Mouse (Mus musculus) hematopoietic stem cell, adult 5-6 weeks (primary cell): ENCODE measurements at regions not wholly inside any gene's neighbourhood (a gene's known extent, or its start where the extent isn't known, plus 50 kb on each side); places are given as distances from the start of the nearest gene placed in this dataset.
A peak's percentile ranks its signal among the peaks of the same experiment; 100 is the strongest.
"Not testable (repeated sequence)": the region's sequence is repeated elsewhere in the genome, so short reads cannot be mapped to it uniquely, and the experiment has no call there.

Source experiments
- ATAC-seq, 2 experiments: fragments of 125-278 bp in 1 of 2; replicated peaks in 1 of 2; 2 replicates each; pipeline ENCODE4 v1.8.0; 2016 to 2017; ENCODE audit warnings: inconsistent platforms in 2 of 2, mild to moderate bottlenecking in 2 of 2, moderate number of reproducible peaks in 2 of 2, low read depth in 1 of 2, moderate TSS enrichment in 1 of 2; ENCODE audit not compliant: low FRiP score in 2 of 2, poor library complexity in 2 of 2, severe bottlenecking in 2 of 2, insufficient read depth in 1 of 2, low TSS enrichment in 1 of 2

DNA sequence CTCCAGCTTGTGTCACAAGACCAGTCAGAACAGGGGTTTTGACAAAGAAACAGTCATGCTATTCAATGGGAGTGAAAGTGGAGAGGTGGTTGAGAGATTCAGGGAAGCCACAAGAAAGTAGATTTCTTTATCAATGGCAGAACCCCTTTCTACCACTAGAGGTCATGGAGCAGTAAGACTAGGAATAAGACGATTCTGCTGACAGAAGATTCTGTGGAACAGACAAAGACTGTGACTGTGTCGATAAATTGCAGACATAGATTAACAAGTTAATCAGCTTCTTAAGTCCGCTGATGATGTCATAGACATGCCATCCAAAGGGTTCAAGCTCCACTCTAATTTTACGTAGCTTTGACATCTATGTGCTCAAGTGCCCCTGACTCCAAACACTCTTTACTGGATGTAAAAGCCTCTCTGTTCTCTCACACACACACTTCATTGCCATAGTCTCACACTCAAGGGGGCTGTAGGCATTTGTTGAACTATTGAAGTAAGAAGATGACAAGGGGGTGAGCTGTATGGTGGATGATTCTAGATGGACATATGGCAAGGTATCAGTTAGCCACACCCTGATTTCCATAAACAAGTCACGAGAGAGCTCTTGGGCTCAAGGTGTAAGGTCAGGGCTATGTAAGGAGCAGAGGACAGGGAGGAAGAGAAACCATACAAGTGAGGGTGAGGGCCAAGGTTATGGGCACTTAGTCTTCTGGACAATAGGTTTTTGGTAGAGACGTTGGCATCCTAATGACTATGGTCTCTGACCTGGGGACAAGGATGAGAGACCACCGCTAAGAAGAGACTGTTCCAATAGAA, 102.9 kb upstream of the Fhl2 start:
- peak; percentile 77 to 89 for ATAC-seq

DNA sequence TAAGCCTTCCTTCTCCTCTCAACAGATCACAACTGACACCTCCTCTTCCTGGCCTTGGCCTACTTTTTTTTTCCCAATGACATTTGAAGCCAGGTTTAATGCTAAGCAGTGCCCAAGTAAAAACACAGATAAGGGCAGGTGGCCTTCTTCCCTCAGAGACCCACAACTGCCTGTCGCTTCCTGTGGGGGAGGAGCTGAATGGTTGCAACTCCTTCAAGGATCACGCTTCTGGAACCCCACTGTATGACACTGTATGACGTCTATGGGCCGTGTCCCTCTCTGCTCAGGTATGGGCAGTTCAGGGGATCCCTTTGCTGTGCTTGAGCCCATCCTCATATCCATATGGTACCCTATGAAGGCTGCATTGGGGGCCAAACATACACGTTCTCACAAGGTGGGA, 103.9 kb upstream of the Fhl2 start:
- ATAC-seq = no peak

DNA sequence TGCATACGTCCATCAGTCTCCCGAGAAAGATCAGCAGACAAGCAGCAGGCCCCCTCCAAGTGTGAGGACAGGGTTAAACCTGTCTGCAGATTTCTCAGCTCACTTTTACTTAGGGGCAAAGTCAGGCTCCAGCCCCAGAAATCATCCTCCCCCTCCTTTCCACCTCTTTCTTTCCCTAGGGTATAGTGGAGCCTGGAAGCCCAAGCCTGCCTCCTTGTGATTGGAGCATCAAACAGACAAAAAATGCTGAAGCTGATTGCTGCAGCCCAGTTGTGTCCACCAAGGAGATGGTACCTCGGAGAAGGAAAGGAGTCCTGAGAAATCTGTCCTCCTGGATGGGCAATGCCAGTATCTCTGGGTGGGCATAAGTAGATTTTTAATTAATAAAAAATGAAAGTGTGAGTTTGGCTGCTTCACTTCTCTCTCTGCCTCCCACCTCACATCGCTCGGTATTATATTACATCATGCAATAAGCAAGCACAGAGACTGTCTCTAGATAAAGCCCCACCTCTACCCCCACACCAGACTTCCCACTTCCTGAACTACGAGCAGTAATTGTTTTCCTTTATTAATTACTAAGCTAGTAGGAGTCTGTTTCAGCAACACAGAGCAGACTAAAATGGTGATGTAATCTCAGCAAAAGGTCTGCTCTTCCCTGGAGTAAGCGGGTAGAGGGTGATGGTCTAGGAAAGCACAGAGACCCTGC, 105.2 kb upstream of the Fhl2 start:
- no peak for ATAC-seq

DNA sequence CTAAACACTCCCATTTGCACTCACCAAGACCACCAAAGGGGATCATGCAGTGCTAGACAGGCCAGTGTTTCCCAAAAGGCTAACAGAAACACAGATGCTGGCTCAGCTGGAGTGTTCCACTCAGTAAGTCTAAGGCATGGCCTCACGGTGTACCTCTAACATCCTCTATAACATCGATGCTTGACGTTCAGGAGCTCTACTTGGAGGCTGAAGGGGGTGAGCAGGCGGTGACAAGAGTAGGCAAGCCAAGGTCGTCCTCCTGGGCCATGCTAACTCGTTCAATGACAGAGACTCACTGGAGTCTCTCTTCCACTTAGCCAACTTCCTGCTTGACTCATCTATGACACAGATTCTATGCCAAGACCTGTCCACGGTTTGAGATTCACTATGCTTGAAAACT, 105.9 kb upstream of the Fhl2 start:
- no peak for ATAC-seq

DNA sequence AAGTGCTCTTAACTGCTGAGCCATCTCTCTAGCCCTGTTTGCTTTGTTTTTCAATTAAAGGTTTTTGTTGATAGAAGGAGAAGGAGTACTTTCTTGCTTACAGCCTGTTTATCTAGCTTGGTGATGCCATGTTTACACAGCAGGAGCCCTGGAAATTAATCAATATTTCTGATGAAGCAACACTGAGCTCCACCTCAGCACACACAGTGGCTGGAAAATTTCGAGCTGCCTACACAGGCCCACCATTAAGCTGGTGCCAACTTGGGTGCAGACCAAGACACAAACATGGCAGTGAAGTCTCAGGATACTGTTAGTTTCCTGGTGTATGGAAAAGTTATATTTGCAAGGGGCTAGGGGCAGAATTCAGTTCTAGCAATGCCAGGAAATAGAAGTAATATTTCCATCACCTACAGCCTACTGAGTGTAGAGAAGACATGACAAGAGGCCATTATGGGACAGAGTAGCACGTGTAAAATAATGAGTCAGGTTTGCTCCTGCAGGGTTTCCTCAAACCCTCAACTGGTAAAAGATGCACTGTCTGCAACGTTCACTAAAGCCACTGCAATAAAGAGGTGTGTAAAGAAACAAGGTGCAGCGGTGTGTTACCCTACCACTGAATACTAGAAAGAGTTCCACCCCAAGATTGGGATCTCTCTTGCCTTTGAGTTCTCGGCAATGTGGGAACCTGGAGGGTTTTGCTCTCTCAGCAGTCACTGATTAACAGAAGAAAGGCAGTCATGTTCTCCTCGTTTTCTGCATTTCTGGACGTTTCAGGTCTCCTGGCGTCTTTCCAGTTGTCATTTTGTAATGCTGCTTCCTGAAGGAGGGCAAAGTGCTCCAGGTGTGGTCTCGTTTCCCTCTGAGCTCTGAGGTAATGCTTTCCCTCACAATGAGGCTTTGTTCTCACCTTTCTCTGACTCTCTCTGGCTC, 108.8 kb upstream of the Fhl2 start:
- ATAC-seq = no peak

DNA sequence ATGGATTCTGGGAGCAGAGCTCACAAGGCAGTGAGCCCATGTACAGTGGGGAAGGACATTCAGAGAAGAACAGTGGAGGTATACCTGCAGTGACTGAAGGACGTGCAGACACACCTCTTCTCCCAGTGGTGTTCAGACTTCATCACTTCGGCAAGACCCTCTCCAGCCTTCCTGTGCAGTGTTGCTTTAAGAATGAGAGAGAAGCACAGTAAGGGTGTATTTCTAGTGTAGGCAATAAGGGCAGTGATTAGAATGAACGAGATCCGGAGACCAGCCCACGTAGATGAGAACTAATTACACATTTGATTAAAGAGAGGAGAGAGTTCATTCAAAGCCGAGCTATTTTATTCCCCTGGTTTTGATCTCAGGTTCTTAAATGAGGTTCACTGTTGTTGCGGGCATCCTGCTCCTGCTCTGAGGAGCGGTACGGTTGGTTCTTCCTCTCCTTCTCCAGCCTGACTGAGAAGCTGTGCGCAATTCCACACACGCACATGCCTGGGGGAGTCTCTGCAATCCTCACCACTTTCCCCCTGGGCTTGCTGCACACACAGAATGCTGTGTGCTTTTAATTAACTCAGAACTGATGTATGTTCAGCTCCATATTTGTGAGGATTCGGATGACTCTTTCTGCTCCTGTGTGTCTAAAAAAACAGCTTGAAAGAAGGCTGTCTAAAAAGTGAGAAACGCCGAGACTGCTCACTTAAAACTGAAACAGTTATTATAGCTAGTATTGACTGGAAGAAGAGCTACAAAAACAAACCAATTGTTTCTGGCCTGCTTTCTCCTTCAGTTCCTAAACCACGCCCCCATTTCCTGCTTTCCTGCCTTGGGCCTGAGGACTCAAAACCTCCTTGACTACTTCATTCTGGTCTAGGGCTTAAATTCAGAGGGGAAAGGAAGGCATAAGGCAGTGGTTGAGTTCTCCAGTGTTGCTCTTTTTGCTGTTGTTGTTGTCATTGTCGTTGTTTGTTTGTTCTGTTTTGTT, 114.2 kb upstream of the Fhl2 start:
- ATAC-seq = peak; percentile 45 to 49; a peak in 2 of 4 replicates

DNA sequence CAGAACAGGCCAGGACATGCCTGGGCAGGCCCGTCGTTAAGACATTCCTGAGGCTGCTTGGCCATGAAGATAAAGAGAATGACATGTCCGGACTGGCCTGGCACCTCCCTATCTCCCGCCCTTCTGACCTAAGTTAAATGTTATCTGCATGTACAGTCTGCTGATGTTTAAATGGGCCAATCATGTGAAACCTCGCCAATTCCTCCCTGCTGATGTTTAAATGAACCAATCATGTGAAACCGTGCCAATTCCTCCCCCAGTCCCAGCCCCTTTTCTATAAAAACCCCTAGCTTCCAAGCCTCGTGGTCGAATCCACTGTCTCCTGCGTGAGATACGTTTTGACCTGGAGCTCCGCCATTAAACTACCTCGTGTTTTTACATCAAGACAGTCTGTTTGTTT, 119.5 kb upstream of the Fhl2 start:
- not testable (repeated sequence) for ATAC-seq

DNA sequence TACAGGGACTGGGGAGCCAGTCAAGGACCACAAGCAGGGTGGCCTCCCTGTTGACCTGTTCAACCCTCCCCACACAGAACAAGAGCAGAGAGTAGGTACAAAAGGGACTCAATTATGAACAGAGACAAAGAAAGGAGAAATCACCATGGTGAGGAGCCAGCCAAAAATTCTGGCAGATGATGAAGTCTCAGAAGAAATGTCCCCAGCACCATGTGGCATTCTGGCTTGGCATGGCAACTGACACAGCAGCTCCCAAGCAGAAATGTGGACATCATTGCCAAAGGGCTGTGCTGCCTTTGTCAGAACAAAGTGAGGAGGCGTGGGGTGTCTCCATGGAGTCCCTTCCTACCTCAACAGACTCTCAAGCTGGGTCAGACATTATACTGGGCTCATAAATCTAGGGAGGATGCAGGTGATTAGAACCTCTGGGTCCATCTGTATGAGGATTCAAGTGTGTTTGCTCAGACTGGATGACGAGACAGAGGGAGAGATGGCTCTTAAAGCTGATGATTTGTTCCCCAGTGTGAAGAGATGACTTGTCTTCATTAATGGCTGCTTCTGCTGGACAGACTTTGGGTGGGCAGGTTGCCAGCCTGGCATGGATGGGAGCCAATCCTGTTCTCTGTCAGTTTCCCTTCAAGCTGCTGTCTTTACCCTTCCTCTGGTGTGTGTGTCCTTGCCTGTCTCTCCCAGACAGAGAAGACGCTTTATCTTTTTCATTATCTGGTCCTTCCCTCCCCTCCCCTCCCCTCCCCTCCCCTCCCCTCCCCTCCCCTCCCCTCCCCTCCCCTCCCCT, 120.5 kb upstream of the Fhl2 start:
- no peak for ATAC-seq

DNA sequence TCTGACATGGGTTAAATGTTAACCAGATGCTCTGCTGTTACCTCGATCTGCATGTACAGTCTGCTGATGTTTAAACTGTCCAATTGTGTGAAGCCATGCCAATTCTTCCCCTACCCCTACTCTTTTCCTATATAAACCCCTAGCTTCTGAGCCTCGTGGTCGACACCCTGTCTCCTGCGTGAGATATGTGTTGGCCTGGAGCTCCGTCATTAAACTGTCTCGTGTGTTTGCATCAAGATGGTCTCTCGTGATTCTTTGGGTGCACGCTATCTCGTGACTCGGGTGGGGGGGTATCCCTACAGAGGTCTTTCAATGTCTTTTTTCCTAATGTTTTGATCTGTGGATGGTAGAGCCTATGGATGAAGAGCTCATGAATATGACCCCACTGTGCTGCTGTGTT, 110.9 kb upstream of the Nck2 start:
- not testable (repeated sequence) for ATAC-seq

DNA sequence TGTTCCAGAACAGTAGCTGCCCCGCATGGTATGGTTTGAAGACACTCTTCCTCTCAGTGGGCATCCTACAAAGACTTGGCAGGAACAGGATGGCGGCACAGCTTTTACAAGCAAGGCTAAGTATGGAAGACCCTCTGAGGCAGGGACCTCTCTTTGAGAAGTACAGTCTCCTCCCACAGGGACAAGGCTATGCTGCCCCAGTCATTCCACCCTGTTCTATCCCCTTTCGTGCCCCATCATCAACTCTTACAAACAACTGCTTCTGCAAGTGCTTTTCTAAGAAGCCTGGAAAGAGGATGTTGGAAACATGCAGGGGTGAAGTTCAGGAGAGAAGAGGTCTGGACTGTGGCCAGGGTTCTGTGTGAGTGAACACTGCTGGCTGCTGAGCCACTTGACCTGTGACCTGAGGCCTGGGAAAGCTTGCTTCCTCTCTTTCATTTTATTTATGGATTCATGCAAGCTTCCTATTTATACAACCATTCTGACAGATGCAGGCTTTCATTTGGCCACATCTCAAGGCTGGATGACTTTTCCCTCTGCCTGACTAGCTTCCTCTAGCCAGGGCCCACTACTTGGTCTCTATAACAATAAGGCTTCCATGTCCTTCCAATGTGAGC, 107.1 kb upstream of the Nck2 start:
- no peak for ATAC-seq

DNA sequence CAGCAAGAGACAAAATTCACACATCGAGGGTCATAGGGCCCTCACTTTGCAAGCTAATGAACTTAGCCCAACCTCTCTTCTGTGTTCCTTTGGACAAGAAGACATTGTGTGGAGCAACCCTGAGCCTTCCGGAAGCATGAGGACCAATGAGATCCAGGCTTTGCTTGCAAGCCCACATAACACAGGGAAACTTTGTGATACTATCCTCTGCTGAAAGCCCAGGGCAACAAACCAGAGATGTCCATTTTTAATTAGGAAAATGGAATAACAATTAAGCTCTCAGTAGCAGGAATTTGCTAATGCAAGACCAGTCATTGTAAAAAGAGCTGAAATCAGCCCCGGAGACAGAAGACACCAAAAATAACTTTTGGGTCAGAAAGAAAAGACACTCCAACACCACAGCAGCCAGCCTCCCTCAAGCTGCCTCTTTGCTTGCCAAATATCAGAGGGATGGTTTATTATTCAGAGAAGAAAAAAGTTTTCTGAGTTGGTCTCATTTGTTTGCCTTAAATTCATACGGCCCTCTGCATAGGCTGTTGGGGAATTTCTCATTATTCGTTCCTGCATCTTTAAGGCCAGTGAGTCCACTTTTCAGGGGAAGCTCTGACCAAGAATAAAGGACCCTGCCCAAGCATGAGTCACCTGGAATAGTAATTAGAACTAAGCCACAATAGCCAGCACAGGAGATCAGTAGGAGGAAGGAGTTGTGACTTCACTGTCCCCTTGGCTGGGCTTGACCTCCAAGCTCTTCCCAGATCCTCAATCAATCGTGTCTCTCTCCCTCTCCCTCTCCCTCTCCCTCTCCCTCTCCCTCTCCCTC, 106.1 kb upstream of the Nck2 start:
- ATAC-seq = no peak

DNA sequence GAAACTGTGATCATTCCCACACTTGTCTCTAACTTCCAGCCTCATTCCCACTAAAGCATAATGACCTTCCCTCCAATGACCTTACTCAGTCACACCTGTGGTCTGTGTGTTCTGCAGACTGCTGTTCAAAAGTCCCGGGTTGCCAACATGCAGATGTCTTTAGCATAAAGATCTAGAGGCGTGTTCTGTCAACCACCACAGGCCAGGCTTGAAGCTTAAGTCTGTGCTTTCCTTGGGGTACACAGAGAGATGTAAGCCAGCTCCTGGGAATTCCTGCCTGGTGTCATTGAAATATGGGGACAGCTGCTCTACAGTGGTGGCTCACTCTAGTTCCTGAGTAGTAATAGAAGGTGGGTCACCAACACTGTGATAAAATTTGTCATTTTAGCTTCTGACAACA, 101.5 kb upstream of the Nck2 start:
- no peak for ATAC-seq

DNA sequence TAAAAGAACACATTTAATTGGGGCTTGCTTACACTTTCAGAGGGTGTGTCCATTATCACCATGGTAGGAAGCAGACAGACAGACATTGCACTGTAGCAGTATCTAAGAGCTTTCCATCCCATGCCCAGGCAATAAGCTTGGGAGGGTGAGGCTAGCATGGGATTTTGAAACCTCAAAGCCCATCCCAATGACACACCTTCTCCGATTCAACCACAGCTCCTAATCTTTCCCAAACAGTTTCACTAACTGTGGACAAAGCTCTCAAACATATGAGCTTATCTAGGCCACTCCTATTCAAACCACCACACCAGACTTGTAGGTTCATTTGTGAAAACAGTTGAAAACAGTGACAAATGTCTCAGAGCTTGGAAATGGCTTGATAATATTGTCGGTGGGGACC, 101.0 kb upstream of the Nck2 start:
- peak in 1 of 2 experiments; percentile 48; a peak in 1 of 4 replicates for ATAC-seq

DNA sequence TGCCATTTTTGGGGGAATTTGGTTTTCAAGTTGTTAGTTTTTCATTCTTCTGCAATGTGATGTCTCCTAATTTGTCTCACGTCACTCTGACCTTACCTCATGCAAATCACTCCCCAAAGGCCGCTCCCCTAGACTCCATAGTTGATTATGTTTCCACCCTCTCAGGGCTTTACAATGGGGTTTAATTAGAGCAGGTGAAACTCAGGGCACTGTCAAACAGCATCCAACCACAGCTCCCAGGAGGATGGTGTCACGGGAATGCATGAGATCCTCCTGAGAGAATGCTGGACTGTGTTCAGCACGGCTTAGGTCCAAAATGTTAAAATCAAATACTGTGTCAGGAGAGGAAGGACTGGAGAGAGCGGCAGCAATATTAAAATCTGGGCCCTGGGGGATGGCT, 100.4 kb upstream of the Nck2 start:
- no peak for ATAC-seq

DNA sequence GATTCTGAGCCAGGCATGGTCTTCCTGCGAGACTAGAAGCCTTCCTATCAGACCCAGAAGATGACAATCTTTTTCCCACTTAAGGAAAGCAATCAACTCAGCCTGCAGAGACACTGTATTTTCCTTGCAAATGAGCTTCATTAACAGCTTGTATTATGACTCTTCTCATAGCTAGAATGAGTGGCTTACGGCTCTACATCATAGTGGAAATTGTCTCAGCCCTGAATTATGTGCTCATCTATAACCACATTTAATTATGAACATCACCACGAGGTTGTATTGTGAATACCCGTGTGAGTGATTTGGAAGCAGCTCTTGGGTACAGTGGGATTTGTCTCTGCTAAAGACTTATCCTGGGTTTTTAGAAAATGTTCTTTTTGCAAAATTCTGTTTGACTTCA, 97.2 kb upstream of the Nck2 start:
- no peak for ATAC-seq
